Mouse (Mus musculus): Measurements from ENCODE around the gene Cbx5. TPM values are rescaled to one million over a fixed set of nuclear protein-coding genes. Genes with fewer than 3 reads are reported as not detected.

Gene Cbx5
- polyA plus RNA-seq, 1 experiment = 26.9 TPM

DNA sequence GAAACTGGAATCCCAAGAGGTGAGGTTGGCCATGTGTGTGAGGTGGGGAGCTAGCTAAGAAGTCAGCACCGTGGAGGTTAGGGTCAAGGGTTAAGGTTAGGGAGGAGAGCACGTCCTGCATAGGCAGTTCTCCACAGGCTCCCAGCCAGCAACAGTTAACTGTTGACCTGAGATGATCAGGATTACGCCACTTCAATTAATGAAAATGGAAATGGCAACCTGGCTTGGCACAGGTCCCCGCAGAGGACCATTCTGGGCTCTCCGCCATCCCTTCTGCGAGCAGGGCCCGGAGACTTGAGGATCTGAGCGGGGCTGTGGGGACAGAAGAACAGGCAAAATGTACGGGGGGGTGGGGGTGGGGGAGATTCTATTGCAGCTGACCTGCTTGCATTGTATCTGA lies 91.8 kb downstream of the Cbx5 start:
- DNase-seq = peak; percentile 66
- Histone ChIP-seq H3K4me1 (ENCODE audit: control insufficient read depth, insufficient read depth, low read length) (peaks cover 3% of the 10 kb centered on the region; the same call in 1 of the 2 replicates), H3K4me3 (ENCODE audit: insufficient read depth, low read depth, low read length) (no peak overlapping the region), H3K27me3 (replicated peaks; ENCODE audit: control insufficient read depth, insufficient read depth, low read length) (no peaks in the 10 kb centered on the region), H3K36me3 (ENCODE audit: control insufficient read depth, insufficient read depth, low read length) (no peaks in the 10 kb centered on the region), H3K27ac (ENCODE audit: insufficient read depth, low read depth, low read length) (no peak overlapping the region)
- 43% methylated on average over 9 of the region's 9 CpGs for WGBS
- TF ChIP-seq CTCF (conservative IDR thresholded peaks at IDR 0.05; ENCODE audit: insufficient read depth, insufficient read length, low read depth, low read length) (no peak), POLR2A (IDR thresholded peaks at IDR 0.05; ENCODE audit: low read depth, low read length) (no peak)

DNA sequence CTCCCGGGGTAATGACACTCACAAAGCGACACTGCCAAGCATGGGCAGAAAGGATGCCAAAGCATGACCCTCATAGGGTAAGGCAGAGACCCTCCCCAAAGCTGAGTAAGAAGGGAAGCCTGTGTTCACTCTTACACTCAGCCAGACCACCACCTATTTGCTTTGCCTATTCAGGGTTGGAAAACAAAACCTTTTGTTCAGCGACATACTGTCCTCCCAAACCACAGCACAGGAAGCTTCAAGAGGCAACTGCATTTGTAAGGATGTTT lies 92.3 kb downstream of the Cbx5 start:
- no peak overlapping the region for H3K4me3 ChIP-seq (ENCODE audit: insufficient read depth, low read depth, low read length)
- no peaks in the 10 kb centered on the region for H3K27me3 ChIP-seq (replicated peaks; ENCODE audit: control insufficient read depth, insufficient read depth, low read length)
- H3K36me3 ChIP-seq (ENCODE audit: control insufficient read depth, insufficient read depth, low read length) = no peaks in the 10 kb centered on the region
- WGBS = 49% methylated on average over 3 of the region's 3 CpGs
- no peak for TF ChIP-seq CTCF (conservative IDR thresholded peaks at IDR 0.05; ENCODE audit: insufficient read depth, insufficient read length, low read depth, low read length)
- TF ChIP-seq POLR2A (IDR thresholded peaks at IDR 0.05; ENCODE audit: low read depth, low read length) = no peak
- DNase-seq = no peak
- no peak overlapping the region for H3K27ac ChIP-seq (ENCODE audit: insufficient read depth, low read depth, low read length)
- H3K4me1 ChIP-seq (ENCODE audit: control insufficient read depth, insufficient read depth, low read length) = peaks cover 3% of the 10 kb centered on the region; the same call in 1 of the 2 replicates

DNA sequence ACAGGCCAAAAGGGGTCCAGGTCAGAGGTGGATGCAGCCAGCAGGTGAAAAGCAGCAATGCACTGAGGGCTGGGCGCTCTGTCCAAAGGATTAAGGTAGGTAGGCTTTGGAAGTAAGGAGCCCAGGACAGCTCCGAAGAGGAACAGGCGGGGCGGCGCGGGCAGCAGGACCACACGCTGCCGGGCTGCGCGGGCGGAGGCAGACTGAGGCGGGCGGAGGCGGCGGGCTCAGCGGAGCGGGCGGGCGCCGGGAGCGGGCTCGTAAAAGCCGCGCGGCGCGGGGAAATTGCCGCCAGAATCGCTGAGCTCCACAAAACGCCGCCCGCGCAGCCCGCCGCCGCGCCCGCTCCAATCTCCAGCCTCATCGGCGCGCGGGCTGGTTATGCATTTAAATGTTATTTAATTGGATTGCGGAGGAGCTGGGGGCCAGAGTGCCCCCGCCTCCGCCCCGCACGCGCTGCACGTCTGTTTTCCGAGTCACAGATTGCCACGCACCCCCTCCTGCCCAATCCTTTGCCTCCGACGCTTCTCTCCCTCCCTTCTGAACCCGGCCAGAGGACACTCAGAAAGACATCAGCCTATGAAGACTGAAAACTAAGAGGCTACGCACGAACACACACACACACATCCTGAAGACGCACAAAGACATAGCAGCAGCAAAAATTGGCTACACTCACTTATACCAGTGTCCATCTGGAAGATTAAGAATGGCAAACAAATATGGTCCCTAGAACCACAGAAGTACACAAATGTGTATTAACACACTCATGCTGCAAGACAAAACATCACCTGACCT lies 92.8 kb downstream of the Cbx5 start:
- Histone ChIP-seq H3K4me1 (ENCODE audit: control insufficient read depth, insufficient read depth, low read length) (peaks cover 3% of the 10 kb centered on the region; the same call in 1 of the 2 replicates), H3K27me3 (replicated peaks; ENCODE audit: control insufficient read depth, insufficient read depth, low read length) (no peaks in the 10 kb centered on the region), H3K27ac (ENCODE audit: insufficient read depth, low read depth, low read length) (no peak overlapping the region), H3K36me3 (ENCODE audit: control insufficient read depth, insufficient read depth, low read length) (no peaks in the 10 kb centered on the region), H3K4me3 (ENCODE audit: insufficient read depth, low read depth, low read length) (peak overlapping the region; percentile 46)
- 2% methylated on average over 57 of the region's 57 CpGs for WGBS
- DNase-seq = no peak
- no peak for TF ChIP-seq POLR2A (IDR thresholded peaks at IDR 0.05; ENCODE audit: low read depth, low read length)
- no peak for TF ChIP-seq CTCF (conservative IDR thresholded peaks at IDR 0.05; ENCODE audit: insufficient read depth, insufficient read length, low read depth, low read length)

DNA sequence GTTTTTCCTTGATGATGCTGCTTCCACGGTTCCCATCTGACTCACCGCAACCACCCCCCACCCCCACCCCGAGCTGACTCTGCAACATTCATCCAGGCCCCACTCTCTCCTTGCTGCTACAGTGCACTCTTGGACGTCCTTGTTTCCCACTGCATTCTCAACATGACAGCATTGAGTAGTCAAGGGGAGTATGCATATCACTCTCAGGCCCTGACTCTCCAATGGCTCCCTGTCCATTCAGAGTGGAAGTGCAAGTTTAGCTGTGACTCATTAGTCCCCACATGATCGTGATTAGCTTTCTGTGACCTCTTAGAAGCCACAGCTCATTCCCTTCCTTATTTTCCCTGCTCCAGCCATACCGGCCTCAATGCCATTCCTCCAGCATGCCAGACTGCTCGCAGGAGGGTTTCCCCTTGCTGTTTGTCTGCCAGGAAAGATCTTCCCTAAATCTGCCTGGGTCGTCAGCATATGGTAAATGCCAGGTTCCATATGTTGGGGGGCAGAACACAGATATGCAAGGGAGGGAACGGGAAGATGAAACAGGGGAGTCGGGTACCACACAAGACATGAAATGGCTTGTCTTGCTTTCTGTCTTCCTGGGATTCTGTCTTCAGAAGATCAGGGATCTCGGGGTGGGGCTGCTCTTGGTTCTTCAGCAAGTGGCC lies 93.8 kb downstream of the Cbx5 start:
- Histone ChIP-seq H3K4me1 (ENCODE audit: control insufficient read depth, insufficient read depth, low read length) (peaks cover 3% of the 10 kb centered on the region; the same call in 1 of the 2 replicates), H3K36me3 (ENCODE audit: control insufficient read depth, insufficient read depth, low read length) (no peaks in the 10 kb centered on the region), H3K4me3 (ENCODE audit: insufficient read depth, low read depth, low read length) (no peak overlapping the region), H3K27ac (ENCODE audit: insufficient read depth, low read depth, low read length) (no peak overlapping the region), H3K27me3 (replicated peaks; ENCODE audit: control insufficient read depth, insufficient read depth, low read length) (no peaks in the 10 kb centered on the region)
- WGBS = 90% methylated on average over 11 of the region's 11 CpGs
- no peak for TF ChIP-seq CTCF (conservative IDR thresholded peaks at IDR 0.05; ENCODE audit: insufficient read depth, insufficient read length, low read depth, low read length)
- no peak for TF ChIP-seq POLR2A (IDR thresholded peaks at IDR 0.05; ENCODE audit: low read depth, low read length)
- no peak for DNase-seq

DNA sequence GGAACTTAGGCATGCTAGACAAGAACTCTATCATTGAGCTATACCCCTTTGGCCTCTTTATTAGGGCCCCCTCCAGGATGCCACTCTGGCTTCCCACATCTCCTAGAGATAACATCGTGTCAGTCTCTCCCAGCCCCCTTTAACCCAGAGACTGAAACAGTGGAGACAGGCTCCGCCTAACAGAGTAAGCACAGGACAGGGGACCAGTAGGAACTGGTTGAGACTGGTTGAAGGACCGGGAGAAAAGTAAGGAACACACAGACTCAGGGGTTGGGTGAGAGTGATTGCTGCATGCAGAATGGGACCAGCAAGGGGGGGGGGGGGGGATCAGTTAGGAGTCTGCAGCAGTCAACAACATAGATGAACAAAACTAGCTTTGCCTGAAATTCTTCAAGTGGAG lies 95.4 kb downstream of the Cbx5 start:
- no peaks in the 10 kb centered on the region for H3K27me3 ChIP-seq (replicated peaks; ENCODE audit: control insufficient read depth, insufficient read depth, low read length)
- H3K36me3 ChIP-seq (ENCODE audit: control insufficient read depth, insufficient read depth, low read length) = no peaks in the 10 kb centered on the region
- TF ChIP-seq CTCF (conservative IDR thresholded peaks at IDR 0.05; ENCODE audit: insufficient read depth, insufficient read length, low read depth, low read length) (no peak), POLR2A (IDR thresholded peaks at IDR 0.05; ENCODE audit: low read depth, low read length) (no peak)
- DNase-seq = peak; percentile 51
- H3K4me3 ChIP-seq (ENCODE audit: insufficient read depth, low read depth, low read length) = no peak overlapping the region
- no peak overlapping the region for H3K27ac ChIP-seq (ENCODE audit: insufficient read depth, low read depth, low read length)
- WGBS = 51% methylated on average over 3 of the region's 3 CpGs
- H3K4me1 ChIP-seq (ENCODE audit: control insufficient read depth, insufficient read depth, low read length) = peaks cover 3% of the 10 kb centered on the region; the same call in 1 of the 2 replicates

Other genes with a start within 250 kb of the Cbx5 start
- gene Hoxc8, start 249.2 kb downstream of the Cbx5 start, polyA plus RNA-seq (2012; rRNA removed) = 3.4 and 4.0 TPM in 2 replicates
- 24.7 and 25.4 TPM in 2 replicates for gene Hoxc6, start 241.6 kb downstream of the Cbx5 start, polyA plus RNA-seq (2012; rRNA removed)
- gene Hoxc4, start 220.9 kb downstream of the Cbx5 start, polyA plus RNA-seq (2012; rRNA removed) = 2.5 and 2.7 TPM in 2 replicates
- 15.5 and 19.4 TPM in 2 replicates for gene Smug1, start 72.7 kb downstream of the Cbx5 start, polyA plus RNA-seq (2012; rRNA removed)
- gene Hnrnpa1, start 616 bp upstream of the Cbx5 start, polyA plus RNA-seq (2012; rRNA removed) = 50.0 and 69.3 TPM in 2 replicates
- gene Nfe2, start 18.6 kb upstream of the Cbx5 start, polyA plus RNA-seq (2012; rRNA removed) = 0.58 and 1.0 TPM in 2 replicates
- 138 TPM in 2 replicates for gene Copz1, start 32.9 kb upstream of the Cbx5 start, polyA plus RNA-seq (2012; rRNA removed)
- gene Gpr84, start 70.8 kb upstream of the Cbx5 start, polyA plus RNA-seq (2012; rRNA removed) = 0.13 TPM in 1 of 2 replicates, not detected in the other
- gene Zfp385a, start 100.3 kb upstream of the Cbx5 start, polyA plus RNA-seq (2012; rRNA removed) = 5.2 and 6.1 TPM in 2 replicates
- gene Itga5, start 126.9 kb upstream of the Cbx5 start, polyA plus RNA-seq (2012; rRNA removed) = 9.3 and 9.7 TPM in 2 replicates
- 0.23 TPM in 1 of 2 replicates, not detected in the other for gene Gtsf1, start 190.7 kb upstream of the Cbx5 start, polyA plus RNA-seq (2012; rRNA removed)
- gene Gtsf2, start 208.7 kb upstream of the Cbx5 start, polyA plus RNA-seq (2012; rRNA removed) = not detected in 2 replicates
- 3.0 and 5.9 TPM in 2 replicates for gene Nckap1l, start 214.0 kb upstream of the Cbx5 start, polyA plus RNA-seq (2012; rRNA removed)